Mouse (Mus musculus) liver, embryonic 11.5 days (tissue): ENCODE measurements around the gene Oas1a. TPM values are rescaled to one million over a fixed set of nuclear protein-coding genes. Genes with fewer than 3 reads are reported as not detected.
"Not testable (repeated sequence)": the region's sequence is repeated elsewhere in the genome, so short reads cannot be mapped to it uniquely, and the experiment has no call there.

Experiments used
- ATAC-seq: fragments of 200-750 bp; cut with Nextera tagmentation; replicated peaks from 2 replicates; pipeline ENCODE4 v1.8.0; 2017; ENCODE audit warnings: moderate number of reproducible peaks, mild to moderate bottlenecking, moderate TSS enrichment, moderate library complexity; ENCODE audit not compliant: low FRiP score
- DNase-seq: peaks from one replicate; pipeline ENCODE4 v3.0.0-alpha.2; 2017; ENCODE audit warnings: low spot score
- H3K27ac ChIP-seq: fragments of 300-500 bp; sonication (generic); 2 replicates; pipeline ENCODE4 v1.5.1; 2014; ENCODE audit warnings: mild to moderate bottlenecking, low read depth, low read length, control low read depth
- H3K27me3 ChIP-seq: fragments of 300-500 bp; sonication (generic); replicated peaks from 2 replicates; pipeline ENCODE4 v1.6.1; 2014; ENCODE audit warnings: low read length, mixed read lengths; ENCODE audit not compliant: control insufficient read depth, insufficient read depth
- H3K36me3 ChIP-seq: fragments of 300-500 bp; sonication (generic); 2 replicates; pipeline ENCODE4 v1.6.1; 2014; ENCODE audit warnings: mild to moderate bottlenecking, low read length, moderate library complexity, mixed read lengths; ENCODE audit not compliant: control insufficient read depth, insufficient read depth
- H3K4me1 ChIP-seq: fragments of 300-500 bp; sonication (generic); replicated peaks from 2 replicates; pipeline ENCODE4 v1.6.1; 2014; ENCODE audit warnings: low read length, mixed read lengths; ENCODE audit not compliant: control insufficient read depth, insufficient read depth
- H3K4me2 ChIP-seq: fragments of 300-500 bp; sonication (generic); 2 replicates; pipeline ENCODE4 v1.6.1; 2014; ENCODE audit warnings: mild to moderate bottlenecking, control low read depth, moderate library complexity
- H3K4me3 ChIP-seq: fragments of 300-500 bp; sonication (generic); 2 replicates; pipeline ENCODE4 v1.5.1; 2014; ENCODE audit warnings: low read depth, low read length, control low read depth
- H3K9ac ChIP-seq: fragments of 300-500 bp; sonication (generic); 2 replicates; pipeline ENCODE4 v1.6.1; 2014; ENCODE audit warnings: low read depth, low read length, control low read depth
- H3K9me3 ChIP-seq: fragments of 300-500 bp; sonication (generic); 2 replicates; pipeline ENCODE4 v1.6.1; 2016; ENCODE audit warnings: low read length, inconsistent platforms, mixed read lengths; ENCODE audit not compliant: control insufficient read depth
- WGBS: fragments of 180-500 bp; shearing (Covaris S2); extraction: QIAGEN DNeasy Blood & Tissue Kit; methylation state at CpG from one replicate; pipeline ENCODE4 v1.1.7; 2014; 5-methylcytosine and 5-hydroxymethylcytosine counted together
- polyA plus RNA-seq: library from polyadenylated mRNA; unstranded; fragments of >200 nt; fragmentation: Nextera tagmentation; extraction: Ambion mirVana; gene quantifications from 2 replicates; pipeline ENCODE4 v1.2.1, GENCODE M21; 2014

The Oas1a gene
- polyA plus RNA-seq, 1 experiment from 2014 or later, result 1.6 TPM

GRCm38 (mm10) chr5:120898307-120898706 is 9.0 kb downstream of the Oas1a start:
- DNase-seq (no peak), ATAC-seq (no peak)
- H3K4me1 ChIP-seq, result no peaks in the 10 kb centered on the region
- H3K9me3 ChIP-seq, result no peaks in the 10 kb centered on the region
- H3K36me3 ChIP-seq, result no peaks in the 10 kb centered on the region
- no peak overlapping the region for H3K4me2 ChIP-seq
- no peak overlapping the region for H3K4me3 ChIP-seq
- H3K9ac ChIP-seq, result no peak overlapping the region
- 81% methylated on average over 6 of the region's 6 CpGs for WGBS
- H3K27me3 ChIP-seq, result no peaks in the 10 kb centered on the region
- H3K27ac ChIP-seq, result no peak overlapping the region

DNA sequence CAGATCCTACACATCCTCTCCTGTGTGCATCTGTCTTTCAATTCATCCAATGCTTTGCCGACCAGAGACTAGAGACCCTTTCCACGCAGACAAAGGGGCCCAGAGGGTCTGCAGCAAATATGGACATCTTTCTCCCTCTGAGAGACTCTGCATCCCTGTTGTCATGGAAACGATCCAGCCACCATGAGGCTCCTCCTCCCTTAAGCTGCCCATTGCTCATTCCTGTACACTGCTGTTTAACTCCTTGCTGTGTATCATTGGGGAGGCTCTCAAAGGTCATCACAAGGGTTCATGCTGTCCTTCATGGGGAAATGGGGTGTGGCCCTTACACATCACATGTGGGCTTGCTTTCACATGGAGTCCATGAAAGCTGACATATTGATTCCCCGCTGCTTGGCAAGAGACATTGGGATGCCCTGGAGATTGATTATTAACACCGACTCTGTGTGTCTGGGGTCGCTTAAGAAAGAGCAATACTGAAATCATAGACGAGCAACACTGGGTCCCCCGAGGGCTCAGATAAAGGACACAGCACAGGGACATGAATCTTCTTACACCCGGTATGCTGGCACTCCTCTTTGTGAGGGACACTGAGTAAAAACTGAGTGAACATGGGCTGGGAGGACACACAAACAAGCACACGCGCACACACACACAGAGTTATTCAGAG is 12.0 kb downstream of the Oas1a start:
- no peak overlapping the region for H3K27ac ChIP-seq
- ATAC-seq (no peak), DNase-seq (no peak)
- H3K4me2 ChIP-seq, result no peak overlapping the region
- H3K9me3 ChIP-seq, result no peaks in the 10 kb centered on the region
- H3K4me1 ChIP-seq, result no peaks in the 10 kb centered on the region
- no peaks in the 10 kb centered on the region for H3K36me3 ChIP-seq
- H3K9ac ChIP-seq, result no peak overlapping the region
- H3K4me3 ChIP-seq, result no peak overlapping the region
- WGBS, result 79% methylated on average over 11 of the region's 11 CpGs
- H3K27me3 ChIP-seq, result no peaks in the 10 kb centered on the region

GRCm38 (mm10) chr5:120894692-120895091 is 12.6 kb downstream of the Oas1a start:
- not testable (repeated sequence) for H3K9ac ChIP-seq, H3K36me3 ChIP-seq, DNase-seq, H3K4me1 ChIP-seq, H3K9me3 ChIP-seq, ATAC-seq, H3K27ac ChIP-seq, H3K4me3 ChIP-seq, H3K4me2 ChIP-seq, H3K27me3 ChIP-seq
- WGBS, result 70% methylated on average over 2 of the region's 2 CpGs

- not testable (repeated sequence) for ATAC-seq, H3K9ac ChIP-seq, H3K4me2 ChIP-seq, H3K4me1 ChIP-seq, H3K36me3 ChIP-seq, H3K4me3 ChIP-seq, H3K27ac ChIP-seq, H3K27me3 ChIP-seq, H3K9me3 ChIP-seq, DNase-seq
- WGBS, result 84% methylated on average over 4 of the region's 4 CpGs
Measured at GRCm38 (mm10) chr5:120893866-120894265, 13.5 kb downstream of the Oas1a start.

DNA sequence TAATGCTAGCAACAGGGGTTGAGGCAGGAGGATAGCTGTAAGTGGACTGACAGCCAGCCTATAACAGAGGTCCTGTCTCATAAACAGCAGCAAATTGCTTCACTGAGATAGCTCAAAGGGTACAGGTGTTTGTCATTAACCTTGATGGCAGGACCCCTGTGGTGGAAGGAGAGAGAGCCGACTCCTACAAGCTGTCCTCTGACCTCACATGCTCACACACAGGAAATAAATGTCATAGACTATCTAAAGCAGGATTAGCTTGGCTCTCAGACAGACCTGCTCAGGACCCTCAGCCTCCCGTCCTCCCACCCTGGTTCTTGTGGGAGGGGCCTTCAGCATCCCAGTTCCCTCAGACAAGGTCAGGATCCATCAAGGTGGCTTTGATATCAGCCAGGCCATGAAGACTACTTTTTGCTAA is 15.1 kb downstream of the Oas1a start:
- Histone ChIP-seq H3K4me1 (no peaks in the 10 kb centered on the region), H3K9me3 (no peaks in the 10 kb centered on the region), H3K4me3 (no peak overlapping the region), H3K27ac (no peak overlapping the region), H3K4me2 (no peak overlapping the region), H3K36me3 (no peaks in the 10 kb centered on the region), H3K27me3 (0 out of 2 replicates have a peak, but pooled peaks cover 3% of the 10 kb centered on the region), H3K9ac (no peak overlapping the region)
- ATAC-seq, result no peak
- 49% methylated on average over 2 of the region's 2 CpGs for WGBS
- no peak for DNase-seq

DNA sequence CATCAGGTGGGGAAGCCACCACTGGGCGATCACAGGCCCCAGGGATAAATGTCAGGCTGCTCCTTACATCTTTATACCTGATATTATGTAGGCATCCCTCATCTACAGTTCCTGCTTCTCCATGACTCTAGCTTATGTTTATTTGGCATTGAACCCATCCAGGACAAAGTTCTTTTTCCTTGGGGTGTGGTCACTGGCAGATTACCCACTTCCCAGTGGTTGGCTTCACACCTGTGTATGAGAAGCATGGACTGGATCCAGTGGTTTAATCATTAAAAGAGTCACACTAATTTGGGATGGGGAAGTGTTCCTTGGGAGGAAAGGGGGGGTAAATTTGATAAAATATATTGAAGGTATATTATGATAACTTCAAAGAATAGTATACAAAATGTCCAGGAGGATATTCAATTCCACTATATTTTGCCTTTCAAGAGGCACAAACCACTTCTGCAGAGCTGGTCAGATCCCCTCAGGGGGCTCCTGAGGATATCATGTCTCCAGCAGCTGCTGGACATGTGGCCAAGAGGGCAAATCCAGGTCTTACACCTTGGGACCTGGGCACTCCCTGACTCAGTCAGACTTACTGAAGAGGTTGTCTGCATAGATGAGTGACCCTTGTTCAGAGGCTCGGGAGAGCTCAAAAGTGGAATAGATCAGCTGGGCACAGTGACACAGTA is 15.6 kb downstream of the Oas1a start:
- H3K4me3 ChIP-seq, ATAC-seq, H3K27ac ChIP-seq, H3K4me2 ChIP-seq, H3K27me3 ChIP-seq, H3K9me3 ChIP-seq, DNase-seq, H3K36me3 ChIP-seq, H3K9ac ChIP-seq, H3K4me1 ChIP-seq: not testable (repeated sequence)
- WGBS, result 78% methylated on average over 2 of the region's 2 CpGs

DNA sequence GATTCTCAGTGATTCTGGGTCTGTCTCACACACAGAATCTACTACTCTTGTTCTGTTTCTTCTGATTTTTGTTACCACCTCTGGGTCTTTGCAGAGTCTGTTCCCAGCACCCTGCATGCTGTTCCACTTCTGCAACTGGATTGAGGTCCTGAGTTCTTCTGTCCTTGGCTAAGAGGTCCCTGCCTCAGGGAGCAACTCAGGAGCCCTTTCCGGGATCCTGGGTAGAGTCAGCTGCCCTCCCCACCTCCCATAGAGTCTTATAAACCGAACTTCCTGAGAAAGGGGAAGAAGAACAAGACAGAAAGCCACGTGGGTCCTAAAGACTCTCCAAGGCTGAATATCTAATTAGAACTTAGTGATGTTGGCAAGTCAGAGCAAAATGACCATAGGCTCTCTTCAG is 16.3 kb downstream of the Oas1a start:
- Histone ChIP-seq H3K9ac (no peak overlapping the region), H3K27me3 (0 out of 2 replicates have a peak, but pooled peaks cover 3% of the 10 kb centered on the region), H3K9me3 (no peaks in the 10 kb centered on the region), H3K36me3 (no peaks in the 10 kb centered on the region), H3K4me1 (no peaks in the 10 kb centered on the region), H3K4me2 (no peak overlapping the region), H3K27ac (no peak overlapping the region), H3K4me3 (no peak overlapping the region)
- DNase-seq (no peak), ATAC-seq (no peak)
- WGBS, result 35% methylated on average over 3 of the region's 3 CpGs

DNA sequence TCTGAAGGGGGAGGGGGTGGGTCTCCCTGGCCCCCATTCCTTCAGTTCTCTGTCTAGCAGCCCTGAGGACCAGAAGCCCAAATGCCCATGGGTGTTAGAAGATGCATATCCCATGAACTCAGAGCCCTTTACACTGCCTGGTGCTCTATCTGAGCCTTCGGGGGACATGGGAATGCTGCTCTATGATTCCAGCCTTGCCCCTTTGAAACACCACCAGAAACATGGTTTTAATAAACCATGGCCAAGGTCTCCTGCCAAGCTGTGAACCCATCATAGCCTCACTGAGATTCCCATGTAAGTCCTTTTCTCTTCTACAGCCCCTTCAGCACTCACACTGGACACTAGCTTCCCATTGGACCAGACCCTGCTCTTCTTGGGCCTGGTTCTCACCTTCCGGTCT is 17.3 kb downstream of the Oas1a start:
- no peak overlapping the region for H3K9ac ChIP-seq
- no peak overlapping the region for H3K27ac ChIP-seq
- H3K27me3 ChIP-seq, result 0 out of 2 replicates have a peak, but pooled peaks cover 3% of the 10 kb centered on the region
- DNase-seq, result no peak
- no peak overlapping the region for H3K4me3 ChIP-seq
- no peaks in the 10 kb centered on the region for H3K36me3 ChIP-seq
- no peaks in the 10 kb centered on the region for H3K4me1 ChIP-seq
- 78% methylated on average over 2 of the region's 2 CpGs for WGBS
- ATAC-seq, result no peak
- H3K9me3 ChIP-seq, result no peaks in the 10 kb centered on the region
- no peak overlapping the region for H3K4me2 ChIP-seq

- H3K9ac ChIP-seq, H3K4me1 ChIP-seq, ATAC-seq, H3K9me3 ChIP-seq, H3K36me3 ChIP-seq, H3K4me2 ChIP-seq, H3K27me3 ChIP-seq, H3K27ac ChIP-seq, H3K4me3 ChIP-seq: not testable (repeated sequence)
- peak; percentile 16 for DNase-seq
- WGBS, result 27% methylated on average over 4 of the region's 4 CpGs
Measured at GRCm38 (mm10) chr5:120888294-120888815, 19.0 kb downstream of the Oas1a start.
